8 mouse cellular contexts compared by ENCODE assay signal in the genomic region with DNA sequence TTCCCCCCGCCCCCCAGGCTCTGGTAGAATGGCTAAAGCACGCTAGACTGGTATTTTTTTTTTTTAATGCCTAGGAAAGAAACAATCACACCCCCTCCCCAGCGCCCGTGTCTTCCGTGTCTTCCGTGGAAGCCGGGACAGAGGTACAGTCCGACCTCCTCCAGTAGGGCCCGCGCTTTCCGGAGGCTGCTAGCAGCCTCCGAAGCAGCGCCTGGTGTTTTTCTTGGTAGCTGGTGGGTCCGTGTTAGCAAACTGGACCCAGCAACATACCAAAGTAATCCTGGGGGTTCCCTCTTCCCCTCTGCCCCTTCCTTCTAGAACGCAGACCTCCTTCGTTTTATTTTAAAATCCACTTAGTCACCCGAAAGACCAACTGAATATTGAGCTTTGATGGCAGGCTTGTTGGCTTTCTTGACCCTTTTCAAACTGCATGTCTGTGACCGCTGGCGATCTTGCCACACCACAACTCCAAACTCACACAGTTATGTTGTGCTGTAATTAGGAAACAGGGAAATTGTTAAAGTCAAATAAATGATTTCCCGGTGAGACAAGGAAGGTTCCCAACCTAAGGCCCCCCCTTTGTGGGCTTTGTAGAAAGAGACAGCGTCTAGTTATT. TPM values are rescaled to one million over a fixed set of nuclear protein-coding genes. Genes with fewer than 3 reads are reported as not detected.
A peak's percentile ranks its signal among the peaks of the same experiment; 100 is the strongest.
DNase-seq lines count a peak whose midpoint lies in the region; ATAC-seq and TF ChIP-seq lines count a peak whose summit lies in the region.

No protein-coding gene starts in this region.

- TF ChIP-seq CTCF in layer of hippocampus, adult 2 months (conservative IDR thresholded peaks at IDR 0.05) = no peak

- peak overlapping the region; percentile 63; the same call in 1 of the 2 replicates for H3K4me3 ChIP-seq in layer of hippocampus, adult 2 months
- peak overlapping the region; percentile 95 for H3K4me3 ChIP-seq in embryonic facial prominence, embryonic 10.5 days
- H3K4me3 ChIP-seq in hindbrain, embryonic 14.5 days (replicated peaks; ENCODE audit: low read length) = peak overlapping the region; percentile 46
- peak overlapping the region; percentile 91 for H3K4me3 ChIP-seq in midbrain, embryonic 10.5 days

- H3K27me3 ChIP-seq in embryonic facial prominence, embryonic 10.5 days (replicated peaks; ENCODE audit: low read depth, poor library complexity, severe bottlenecking) = no peaks in the 10 kb centered on the region
- H3K27me3 ChIP-seq in hindbrain, embryonic 14.5 days (ENCODE audit: control insufficient read depth, insufficient read depth, low read length) = peaks cover 55% of the 10 kb centered on the region
- H3K27me3 ChIP-seq in midbrain, embryonic 10.5 days (ENCODE audit: low read depth, poor library complexity, severe bottlenecking) = no peaks in the 10 kb centered on the region

- no peak for DNase-seq in layer of hippocampus, adult 2 months (ENCODE audit: low spot score in 2 of 2)
- DNase-seq in layer of hippocampus, adult 9-11 months = no peak
- DNase-seq in embryonic facial prominence, embryonic 10.5 days (ENCODE audit: low spot score) = peak; percentile 58
- DNase-seq in hindbrain, embryonic 14.5 days (ENCODE audit: low spot score) = no peak
- DNase-seq in midbrain, embryonic 10.5 days (ENCODE audit: low spot score) = peak; percentile 44
- DNase-seq in frontal cortex, postnatal 10 days (ENCODE audit: low spot score in 2 of 2) = no peak
- no peak for DNase-seq in right cerebral cortex, postnatal 36 days (ENCODE audit: low spot score in 2 of 2)
- no peak for DNase-seq in cerebellum, adult 9-10 months

- H3K9ac ChIP-seq in hindbrain, embryonic 14.5 days = peak overlapping the region; percentile 67

- H3K9me3 ChIP-seq in embryonic facial prominence, embryonic 10.5 days = no peaks in the 10 kb centered on the region
- H3K9me3 ChIP-seq in hindbrain, embryonic 14.5 days (ENCODE audit: control insufficient read depth, low read length) = no peaks in the 10 kb centered on the region
- no peaks in the 10 kb centered on the region for H3K9me3 ChIP-seq in midbrain, embryonic 10.5 days (replicated peaks)

- peak overlapping the region; percentile 66 for H3K4me2 ChIP-seq in hindbrain, embryonic 14.5 days (replicated peaks)

- H3K4me1 ChIP-seq in embryonic facial prominence, embryonic 10.5 days = peaks cover 79% of the 10 kb centered on the region
- peaks cover 22% of the 10 kb centered on the region; the same call in 1 of the 2 replicates for H3K4me1 ChIP-seq in hindbrain, embryonic 14.5 days (replicated peaks; ENCODE audit: control insufficient read depth, insufficient read depth, low read length)
- peaks cover 82% of the 10 kb centered on the region for H3K4me1 ChIP-seq in midbrain, embryonic 10.5 days

- peak overlapping the region; percentile 87; the same call in 1 of the 2 replicates for H3K27ac ChIP-seq in layer of hippocampus, adult 2 months
- peak overlapping the region; percentile 100 for H3K27ac ChIP-seq in embryonic facial prominence, embryonic 10.5 days (replicated peaks)
- H3K27ac ChIP-seq in hindbrain, embryonic 14.5 days = peak overlapping the region; percentile 88; the same call in 1 of the 2 replicates
- peak overlapping the region; percentile 99 for H3K27ac ChIP-seq in midbrain, embryonic 10.5 days (replicated peaks)

- ATAC-seq in hindbrain, embryonic 14.5 days (ENCODE audit: low FRiP score) = no peak

- WGBS in embryonic facial prominence, embryonic 10.5 days = under 1% methylated on average over 21 of the region's 21 CpGs
- 2% methylated on average over 21 of the region's 21 CpGs for WGBS in hindbrain, embryonic 14.5 days
- WGBS in midbrain, embryonic 10.5 days = under 1% methylated on average over 21 of the region's 21 CpGs

- no peaks in the 10 kb centered on the region; the same call in 1 of the 2 replicates for H3K36me3 ChIP-seq in embryonic facial prominence, embryonic 10.5 days (replicated peaks)
- no peaks in the 10 kb centered on the region for H3K36me3 ChIP-seq in hindbrain, embryonic 14.5 days (replicated peaks; ENCODE audit: control insufficient read depth, insufficient read depth)
- no peaks in the 10 kb centered on the region for H3K36me3 ChIP-seq in midbrain, embryonic 10.5 days

RNA-seq across cellular contexts. Expression of a gene that starts 3.1 kb away (rescaled TPM):
- total RNA-seq in layer of hippocampus, adult 2 months (2021) = 10 to 100 TPM in 1 of 2 experiments, 1 to 10 TPM in 1; 9.9 to 11.3 TPM
- polyA plus RNA-seq in embryonic facial prominence, embryonic 10.5 days (2016; fragmentation: Nextera tagmentation; extraction: Ambion mirVana) = 94.5 and 111 TPM in 2 replicates
- polyA plus RNA-seq in hindbrain, embryonic 14.5 days (2014; fragmentation: Nextera tagmentation; extraction: Ambion mirVana) = 24.0 and 38.1 TPM in 2 replicates
- polyA plus RNA-seq in midbrain, embryonic 10.5 days (2016; fragmentation: Nextera tagmentation; extraction: Ambion mirVana) = 180 and 255 TPM in 2 replicates

Comparison
In these comparisons a context has a peak if more than half of its experiments do, and no peak if none do; other contexts are left out.
1. DNase-seq: peak in embryonic facial prominence, embryonic 10.5 days (single experiment) and midbrain, embryonic 10.5 days (single experiment); none in layer of hippocampus, adult 2 months (0 of 2), layer of hippocampus, adult 9-11 months (single experiment), hindbrain, embryonic 14.5 days (single experiment), frontal cortex, postnatal 10 days (0 of 2), right cerebral cortex, postnatal 36 days (0 of 2) and cerebellum, adult 9-10 months (single experiment).
2. Peak in every context shown above with its lines, with median percentiles within 50 percentile points of each other: H3K27ac ChIP-seq and H3K4me3 ChIP-seq.